Mouse (Mus musculus): Measurements from ENCODE around the gene Gm49384.

The Gm49384 gene

GRCm38 (mm10) chr12:69207396-69207795 is 3.3 kb upstream of the Gm49384 start:
- DNase-seq = no peak

GRCm38 (mm10) chr12:69198985-69199384 is 5.1 kb downstream of the Gm49384 start:
- DNase-seq = no peak

GRCm38 (mm10) chr12:69198164-69198535 is 5.9 kb downstream of the Gm49384 start, which contains the start of gene Dnaaf2:
TSS of gene Dnaaf2 (minus strand) at chr12:69198429.
- peak in 1 of 2 experiments; percentile 52 for DNase-seq

GRCm38 (mm10) chr12:69197378-69198163 is 6.5 kb downstream of the Gm49384 start:
- peak; percentile 56 to 62 for DNase-seq

GRCm38 (mm10) chr12:69196444-69197377 is 7.4 kb downstream of the Gm49384 start, which contains the start of gene Gm49383:
TSS of gene Gm49383 (minus strand) at chr12:69197104.
- no peak for DNase-seq

GRCm38 (mm10) chr12:69192637-69193036 is 11.4 kb downstream of the Gm49384 start:
- no peak for DNase-seq

- DNase-seq = no peak
These were observed 12.7 kb downstream of the Gm49384 start for GRCm38 (mm10) chr12:69191396-69191795.

GRCm38 (mm10) chr12:69190522-69190921 is 13.5 kb downstream of the Gm49384 start:
- no peak for DNase-seq

GRCm38 (mm10) chr12:69190074-69190473 is 14.0 kb downstream of the Gm49384 start:
- DNase-seq = no peak

GRCm38 (mm10) chr12:69186811-69187471 is 17.1 kb downstream of the Gm49384 start:
- DNase-seq = no peak

GRCm38 (mm10) chr12:69185371-69185770 is 18.7 kb downstream of the Gm49384 start:
- no peak for DNase-seq

- no peak for DNase-seq
These were observed 19.4 kb downstream of the Gm49384 start for GRCm38 (mm10) chr12:69184342-69185295.

GRCm38 (mm10) chr12:69183583-69184308 is 20.3 kb downstream of the Gm49384 start, which contains the start of the genes Rpl36al and Mgat2:
TSS of gene Rpl36al (minus strand) at chr12:69184083.
TSS of gene Mgat2 (plus strand) at chr12:69184157.
- DNase-seq = peak; percentile 98 to 99

- no peak for DNase-seq
These were observed 22.3 kb downstream of the Gm49384 start for GRCm38 (mm10) chr12:69181800-69182199.

GRCm38 (mm10) chr12:69179371-69179770 is 24.7 kb downstream of the Gm49384 start:
- no peak for DNase-seq

- DNase-seq = no peak
These were observed 26.5 kb downstream of the Gm49384 start for GRCm38 (mm10) chr12:69177526-69177925.

GRCm38 (mm10) chr12:69175975-69176374 is 28.1 kb downstream of the Gm49384 start:
- no peak for DNase-seq

- no peak for DNase-seq
These were observed 32.8 kb downstream of the Gm49384 start for GRCm38 (mm10) chr12:69171307-69171706.

GRCm38 (mm10) chr12:69168461-69169106 is 35.5 kb downstream of the Gm49384 start, which contains the start of gene Lrr1:
TSS of gene Lrr1 (plus strand) at chr12:69168814.
- peak; percentile 83 to 88 for DNase-seq

Data from thymus, postnatal 36 days (tissue).